Mouse (Mus musculus) intestine, postnatal 0 days (tissue): ENCODE measurements around the gene Paxx. TPM values are rescaled to one million over a fixed set of nuclear protein-coding genes. Genes with fewer than 3 reads are reported as not detected.

Experiments used
- ATAC-seq: fragments of 200-750 bp; cut with Nextera tagmentation; 2 replicates; pipeline ENCODE4 v1.8.0; 2017; ENCODE audit warnings: mild to moderate bottlenecking, moderate TSS enrichment, moderate library complexity
- H3K27ac ChIP-seq: fragments of 300-500 bp; sonication (generic); 2 replicates; pipeline ENCODE4 v1.5.1; 2014; ENCODE audit warnings: mild to moderate bottlenecking, low read depth, low read length, moderate library complexity
- H3K27me3 ChIP-seq: fragments of 300-500 bp; sonication (generic); replicated peaks from 2 replicates; pipeline ENCODE4 v1.6.1; 2014; ENCODE audit warnings: low read length, mixed read lengths; ENCODE audit not compliant: control insufficient read depth, insufficient read depth
- H3K36me3 ChIP-seq: fragments of 300-500 bp; sonication (generic); 2 replicates; pipeline ENCODE4 v1.6.1; 2014; ENCODE audit warnings: mild to moderate bottlenecking, moderate library complexity; ENCODE audit not compliant: control insufficient read depth, insufficient read depth
- H3K4me1 ChIP-seq: fragments of 300-500 bp; sonication (generic); replicated peaks from 2 replicates; pipeline ENCODE4 v1.6.1; 2014; ENCODE audit warnings: antibody characterized with exemption, low read length, mixed read lengths; ENCODE audit not compliant: control insufficient read depth, insufficient read depth
- H3K4me2 ChIP-seq: fragments of 300-500 bp; sonication (generic); replicated peaks from 2 replicates; pipeline ENCODE4 v1.6.1; 2014; ENCODE audit warnings: low read depth, mild to moderate bottlenecking, moderate library complexity
- H3K4me3 ChIP-seq: fragments of 300-500 bp; sonication (generic); 2 replicates; pipeline ENCODE4 v1.5.1; 2014; ENCODE audit warnings: low read depth, low read length
- H3K9ac ChIP-seq: fragments of 300-500 bp; sonication (generic); 2 replicates; pipeline ENCODE4 v1.6.1; 2014; ENCODE audit warnings: mild to moderate bottlenecking, low read depth, low read length
- H3K9me3 ChIP-seq: fragments of 300-500 bp; sonication (generic); 2 replicates; pipeline ENCODE4 v1.6.1; 2016; ENCODE audit warnings: mixed run types; ENCODE audit not compliant: control insufficient read depth
- CTCF ChIP-seq: sonication (generic); IDR thresholded peaks from 2 replicates; pipeline ENCODE4 v1.5.1; 2016; ENCODE audit warnings: low read depth, mild to moderate bottlenecking, control low read depth, antibody characterized with exemption, moderate library complexity
- WGBS: fragments of 180-500 bp; shearing (Covaris S2); extraction: QIAGEN DNeasy Blood & Tissue Kit; methylation state at CpG from one replicate; pipeline ENCODE4 v1.1.7; 2014; 5-methylcytosine and 5-hydroxymethylcytosine counted together
- polyA plus RNA-seq: library from polyadenylated mRNA; unstranded; fragments of >200 nt; fragmentation: Nextera tagmentation; extraction: Ambion mirVana; gene quantifications from 2 replicates; pipeline ENCODE4 v1.2.1, GENCODE M21; 2015

Gene Paxx
- 41.2 and 46.2 TPM in 2 replicates for polyA plus RNA-seq

GRCm38 (mm10) chr2:25460551-25461309, at the start of gene Paxx:
Paxx (minus strand) TSS chr2:25461094.
- H3K9ac ChIP-seq, result peak within 1 kb of the TSS; percentile 65

GRCm38 (mm10) chr2:25509912-25510311, 49.0 kb upstream of the Paxx start:
- no peak overlapping the region for H3K4me3 ChIP-seq
- no peak overlapping the region for H3K27ac ChIP-seq
- H3K4me1 ChIP-seq, result no peaks in the 10 kb centered on the region
- no peak for ATAC-seq
- peak; percentile 62 for TF ChIP-seq CTCF
- H3K9me3 ChIP-seq, result no peaks in the 10 kb centered on the region
- H3K27me3 ChIP-seq, result no peaks in the 10 kb centered on the region
- H3K36me3 ChIP-seq, result peaks cover 10% of the 10 kb centered on the region
- no peak overlapping the region for H3K9ac ChIP-seq
- WGBS, result 75% methylated on average over 3 of the region's 3 CpGs
- no peak overlapping the region for H3K4me2 ChIP-seq

More at GRCm38 (mm10) chr2:25460551-25461309, at the start of gene Paxx:
- Histone ChIP-seq H3K4me2 (peak within 1 kb of the TSS; percentile 85), H3K27me3 (no peaks in the 10 kb centered on the region), H3K36me3 (peaks cover 5% of the 10 kb centered on the region; the same call in 1 of the 2 replicates), H3K4me3 (peak within 1 kb of the TSS; percentile 72), H3K27ac (peak within 1 kb of the TSS; percentile 92), H3K4me1 (peaks cover 6% of the 10 kb centered on the region), H3K9me3 (no peaks in the 10 kb centered on the region)
- peak; percentile 89 for ATAC-seq
- TF ChIP-seq CTCF, result no peak
- under 1% methylated on average over 48 of the region's 48 CpGs for WGBS

- no peaks in the 10 kb centered on the region for H3K27me3 ChIP-seq
- H3K27ac ChIP-seq, result no peak overlapping the region
- WGBS, result 48% methylated on average over 5 of the region's 5 CpGs
- peak; percentile 64 for TF ChIP-seq CTCF
- no peak for ATAC-seq
- peaks cover 27% of the 10 kb centered on the region for H3K36me3 ChIP-seq
- no peak overlapping the region for H3K4me2 ChIP-seq
- no peak overlapping the region for H3K4me3 ChIP-seq
- H3K9ac ChIP-seq, result no peak overlapping the region
- H3K9me3 ChIP-seq, result no peaks in the 10 kb centered on the region
- 0 out of 2 replicates have a peak, but pooled peaks cover 3% of the 10 kb centered on the region for H3K4me1 ChIP-seq
Observed at GRCm38 (mm10) chr2:25506964-25507363, 46.1 kb upstream of the Paxx start.

GRCm38 (mm10) chr2:25505860-25506259, 45.0 kb upstream of the Paxx start:
- H3K27me3 ChIP-seq, result no peaks in the 10 kb centered on the region
- H3K4me2 ChIP-seq, result no peak overlapping the region
- H3K4me3 ChIP-seq, result no peak overlapping the region
- no peak overlapping the region for H3K9ac ChIP-seq
- no peak for TF ChIP-seq CTCF
- no peaks in the 10 kb centered on the region for H3K9me3 ChIP-seq
- peaks cover 9% of the 10 kb centered on the region; the same call in 1 of the 2 replicates for H3K4me1 ChIP-seq
- WGBS, result 98% methylated on average over 4 of the region's 4 CpGs
- H3K27ac ChIP-seq, result no peak overlapping the region
- no peak for ATAC-seq
- H3K36me3 ChIP-seq, result peaks cover 27% of the 10 kb centered on the region

DNA sequence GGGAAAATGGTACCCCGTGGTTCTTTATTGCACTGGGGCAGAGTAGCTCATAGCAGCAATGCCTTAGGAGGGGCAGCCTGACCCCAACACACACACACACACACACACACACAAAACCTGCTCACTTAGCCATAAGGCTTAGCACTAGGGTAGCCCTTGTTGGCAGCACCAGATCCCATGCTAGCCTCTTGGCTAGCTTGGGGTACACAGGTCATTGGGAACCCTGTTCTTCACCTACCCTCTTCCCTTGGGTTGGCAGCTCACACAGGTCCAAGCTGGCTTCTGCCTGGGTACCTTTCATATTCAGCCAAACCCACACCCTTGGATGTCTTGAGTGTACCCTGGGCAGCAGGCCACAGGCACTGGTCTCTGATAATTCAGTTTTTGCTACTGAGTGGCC, 44.1 kb upstream of the Paxx start:
- WGBS, result 75% methylated on average over 1 of the region's 1 CpGs
- Histone ChIP-seq H3K9ac (no peak overlapping the region), H3K4me3 (no peak overlapping the region), H3K27me3 (no peaks in the 10 kb centered on the region), H3K9me3 (no peaks in the 10 kb centered on the region), H3K36me3 (peaks cover 27% of the 10 kb centered on the region), H3K4me1 (peaks cover 9% of the 10 kb centered on the region; the same call in 1 of the 2 replicates), H3K27ac (no peak overlapping the region), H3K4me2 (no peak overlapping the region)
- TF ChIP-seq CTCF, result no peak
- ATAC-seq, result no peak

- WGBS, result 88% methylated on average over 19 of the region's 19 CpGs
- Histone ChIP-seq H3K27ac (no peak overlapping the region), H3K4me1 (peaks cover 9% of the 10 kb centered on the region; the same call in 1 of the 2 replicates), H3K4me3 (no peak overlapping the region), H3K9me3 (no peaks in the 10 kb centered on the region), H3K9ac (no peak overlapping the region), H3K36me3 (peaks cover 27% of the 10 kb centered on the region), H3K4me2 (no peak overlapping the region), H3K27me3 (no peaks in the 10 kb centered on the region)
- no peak for TF ChIP-seq CTCF
- ATAC-seq, result no peak
Observed at GRCm38 (mm10) chr2:25504538-25504937, 43.6 kb upstream of the Paxx start.
